Mouse (Mus musculus) cerebellum, adult 18-20 months (tissue): ENCODE results near the gene Gpd1.
"Not testable (repeated sequence)": the region's sequence is repeated elsewhere in the genome, so short reads cannot be mapped to it uniquely, and the experiment has no call there.

Experiments
- DNase-seq, 2 experiments: peaks; one replicate each; pipeline ENCODE4 v3.0.0; 2021

The Gpd1 gene

GRCm38 (mm10) chr15:99723120-99723514 lies 5.8 kb downstream of the Gpd1 start:
- no peak for DNase-seq

GRCm38 (mm10) chr15:99723515-99724291 lies 6.4 kb downstream of the Gpd1 start:
- peak in 1 of 2 experiments; percentile 55 for DNase-seq

DNA sequence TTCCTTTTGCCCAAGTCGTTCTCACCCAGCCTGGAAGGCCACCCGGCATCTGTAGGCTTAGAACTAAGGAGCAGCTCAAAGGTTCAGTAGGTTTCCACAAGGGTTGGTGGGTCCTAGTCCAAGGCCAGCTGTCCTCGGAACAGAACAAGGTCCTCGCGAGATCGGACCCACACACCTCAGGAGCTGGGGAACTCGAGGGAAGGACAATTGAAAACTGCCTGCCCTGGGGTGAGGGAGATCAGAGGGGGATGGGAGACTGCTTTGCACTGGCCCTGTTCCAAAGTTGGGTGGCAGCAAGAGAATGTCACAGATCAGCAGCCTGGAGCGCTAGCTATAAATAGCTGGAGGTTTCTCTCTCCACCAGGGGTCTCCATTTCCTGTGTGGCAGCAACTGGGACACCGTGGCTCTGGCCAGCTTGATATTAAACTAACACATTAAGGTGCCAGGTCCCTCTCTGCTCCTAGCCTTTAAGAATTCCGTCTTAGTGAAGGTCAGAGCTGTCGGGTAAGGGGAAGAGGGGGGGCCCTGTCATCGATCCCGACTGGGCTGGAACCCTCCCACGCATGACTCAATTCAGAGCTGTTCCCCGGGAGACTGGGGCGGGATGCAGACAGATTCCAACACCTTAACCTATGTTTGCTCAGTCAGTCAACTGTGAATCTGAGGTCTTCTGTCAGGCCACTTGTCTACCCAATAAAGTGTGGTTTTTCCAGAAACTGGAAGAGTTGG lies 7.1 kb downstream of the Gpd1 start:
- peak; percentile 64 to 71 for DNase-seq

DNA sequence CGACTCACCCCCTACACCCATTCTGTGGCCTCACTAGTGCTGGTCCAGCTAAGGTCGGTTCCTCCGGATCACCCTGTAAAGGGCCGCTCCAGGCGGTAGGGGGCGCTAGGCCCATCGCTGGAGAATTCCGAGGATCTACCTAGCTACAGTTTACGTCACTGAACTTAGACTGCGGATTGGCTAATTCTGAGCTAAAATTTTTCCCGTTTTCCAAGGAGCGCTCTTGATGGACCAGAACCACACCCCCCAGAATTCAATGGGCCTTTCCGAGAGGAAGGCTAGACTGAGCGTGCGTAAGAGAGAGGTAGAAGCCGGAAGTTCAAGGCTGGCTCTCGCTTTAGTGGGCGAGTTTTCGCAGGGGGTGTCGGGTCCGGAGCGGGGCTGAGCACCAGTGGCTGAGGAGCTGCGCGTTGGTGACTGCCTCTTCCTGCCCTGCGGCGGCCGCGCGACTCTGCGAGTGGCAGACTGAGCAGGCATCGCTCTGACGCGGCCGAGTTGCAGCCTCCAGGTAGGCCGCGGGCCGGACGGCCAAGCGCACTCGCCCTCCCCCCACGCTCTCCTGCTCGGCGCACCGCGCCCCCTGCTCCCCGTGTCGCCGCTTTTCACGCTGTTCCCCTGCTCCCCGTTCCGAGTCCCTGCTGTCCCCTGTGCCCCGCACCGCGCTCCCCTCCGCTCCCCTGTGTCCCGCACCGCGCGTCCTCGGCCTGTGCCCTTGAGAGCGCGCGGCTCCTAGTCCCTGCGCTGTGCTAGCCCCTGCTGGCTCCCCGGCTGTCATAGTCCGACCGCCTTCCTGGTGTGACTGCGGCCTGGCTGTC lies 8.2 kb downstream of the Gpd1 start, which contains the start of gene Cox14:
Gene Cox14 (plus strand): TSS at position 278 of the 815 bp plus-strand sequence.
- peak; percentile 96 to 97 for DNase-seq

- no peak for DNase-seq
These were observed 9.2 kb downstream of the Gpd1 start for GRCm38 (mm10) chr15:99726549-99726948.

GRCm38 (mm10) chr15:99727039-99727438 lies 9.7 kb downstream of the Gpd1 start:
- DNase-seq = not testable (repeated sequence)

- DNase-seq = no peak
These were observed 10.2 kb downstream of the Gpd1 start for GRCm38 (mm10) chr15:99727525-99727924.

DNA sequence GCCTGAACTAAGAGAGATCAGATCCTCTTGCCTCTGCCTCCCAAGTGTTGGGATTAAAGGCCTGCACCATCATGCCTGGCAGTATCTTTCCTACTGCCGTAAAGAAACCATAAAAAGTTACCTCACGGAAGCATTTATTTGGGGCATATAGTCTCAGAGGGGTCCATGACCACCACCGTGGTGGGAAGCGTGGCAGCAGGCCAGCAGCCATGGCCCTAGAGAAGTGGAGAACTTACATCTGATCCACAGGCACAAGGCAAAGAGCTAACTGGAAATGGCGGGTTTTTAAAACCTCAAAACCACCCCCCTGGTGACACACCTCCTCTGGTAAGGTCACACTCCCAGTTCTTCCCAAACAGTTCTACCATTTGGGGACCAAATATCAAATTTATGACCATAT lies 10.9 kb downstream of the Gpd1 start:
- no peak for DNase-seq

GRCm38 (mm10) chr15:99729056-99729783 lies 11.9 kb downstream of the Gpd1 start:
- no peak for DNase-seq

GRCm38 (mm10) chr15:99731167-99731566 lies 13.9 kb downstream of the Gpd1 start:
- no peak for DNase-seq

- DNase-seq = no peak
These were observed 14.4 kb downstream of the Gpd1 start for GRCm38 (mm10) chr15:99731678-99732077.

DNA sequence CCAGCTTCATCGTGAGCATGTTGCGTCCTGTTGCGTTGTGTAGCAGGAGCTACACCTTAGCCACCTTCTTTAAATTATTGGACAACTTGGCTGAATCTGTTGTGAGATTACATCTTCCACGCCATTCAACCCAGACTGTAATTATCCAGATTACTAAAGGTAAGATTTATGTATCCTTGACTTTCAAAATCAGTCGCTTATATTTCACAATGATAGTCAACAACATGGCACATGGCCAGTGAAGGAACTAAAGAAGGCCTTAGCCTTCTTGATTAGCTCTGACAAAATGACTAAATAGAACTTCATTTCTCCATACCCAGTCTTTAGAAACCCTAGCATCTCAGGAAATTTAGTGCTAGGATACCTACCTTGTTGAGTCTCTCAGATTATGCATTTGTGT lies 15.9 kb downstream of the Gpd1 start:
- DNase-seq = no peak

GRCm38 (mm10) chr15:99735631-99736030 lies 18.3 kb downstream of the Gpd1 start:
- DNase-seq = peak; percentile 99 to 100

- no peak for DNase-seq
These were observed 19.4 kb downstream of the Gpd1 start for GRCm38 (mm10) chr15:99736675-99737074.

DNA sequence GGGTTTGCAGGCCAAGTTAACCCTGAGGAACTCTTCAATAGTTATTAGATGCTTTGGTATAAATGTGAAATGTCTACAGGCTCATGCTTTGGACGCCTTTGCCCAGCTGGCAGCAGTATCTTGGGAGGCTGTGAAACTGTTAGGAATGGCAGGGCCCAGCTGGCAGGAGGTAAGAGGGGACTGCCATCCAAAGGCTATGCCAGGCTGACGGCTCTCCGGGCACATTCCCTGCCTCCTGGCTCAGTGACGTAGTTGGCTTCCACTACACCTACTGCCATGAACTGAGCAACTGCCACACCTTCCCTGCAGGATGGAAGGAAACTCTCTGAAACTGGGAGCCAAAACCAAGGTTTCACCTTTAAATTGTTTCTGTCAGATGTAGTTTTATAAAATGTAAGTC lies 22.9 kb downstream of the Gpd1 start:
- DNase-seq = peak; percentile 31 to 32

GRCm38 (mm10) chr15:99754204-99754603 lies 36.9 kb downstream of the Gpd1 start:
- DNase-seq = no peak

GRCm38 (mm10) chr15:99767467-99767866 lies 50.2 kb downstream of the Gpd1 start:
- no peak for DNase-seq

DNA sequence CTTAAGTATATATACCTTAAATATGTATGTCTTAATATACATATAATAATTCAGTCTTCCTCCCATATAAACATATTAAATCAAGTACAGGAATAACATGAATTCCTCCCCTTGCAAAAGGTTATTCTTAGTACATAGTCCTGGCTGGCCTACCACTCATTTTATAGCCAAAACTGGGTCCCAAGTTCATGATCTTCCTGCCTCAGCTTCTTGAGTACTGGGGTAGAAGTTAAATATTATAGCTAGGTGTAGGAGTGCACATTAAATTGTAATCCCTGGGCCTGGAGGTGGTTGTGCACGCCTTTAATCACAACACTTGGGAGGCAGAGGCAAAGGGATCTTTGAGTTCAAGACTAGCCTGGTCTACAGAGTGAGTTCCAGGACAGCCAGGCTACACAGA lies 51.4 kb downstream of the Gpd1 start:
- DNase-seq = no peak

- no peak for DNase-seq
These were observed 53.7 kb downstream of the Gpd1 start for GRCm38 (mm10) chr15:99771004-99771500.

DNA sequence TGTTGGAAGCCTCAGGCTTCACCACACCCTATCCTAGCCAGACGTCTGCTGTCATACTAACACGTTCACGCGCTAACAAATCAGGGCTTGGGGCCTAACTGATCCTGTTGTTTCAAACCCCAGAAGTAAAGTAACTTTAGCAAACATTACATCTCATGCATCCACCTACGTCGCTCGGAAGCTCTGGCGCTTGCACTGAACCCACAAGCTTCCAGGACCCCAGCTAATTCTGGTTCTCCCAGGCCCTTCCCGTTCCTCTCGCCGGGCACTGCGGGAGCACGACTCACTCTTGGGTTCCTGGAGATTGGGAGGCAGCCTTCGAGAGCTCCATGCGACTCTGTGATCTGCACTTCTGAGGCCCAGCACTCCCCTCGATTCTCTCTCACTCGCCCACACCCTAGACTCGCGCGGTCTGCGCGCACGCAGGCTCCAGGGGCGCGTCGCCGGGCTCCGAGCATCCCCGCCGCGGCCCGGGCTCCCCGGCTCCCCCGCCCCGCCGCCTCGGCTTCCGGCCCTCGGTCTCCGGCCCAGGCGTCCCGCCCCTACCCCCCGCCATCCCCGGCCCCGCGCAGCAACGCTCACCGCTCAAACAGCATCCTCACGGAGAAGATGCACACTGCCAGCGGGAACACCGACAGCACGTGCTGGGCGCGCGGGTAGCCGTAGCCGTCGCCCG lies 54.4 kb downstream of the Gpd1 start:
- peak; percentile 16 to 62 for DNase-seq

DNA sequence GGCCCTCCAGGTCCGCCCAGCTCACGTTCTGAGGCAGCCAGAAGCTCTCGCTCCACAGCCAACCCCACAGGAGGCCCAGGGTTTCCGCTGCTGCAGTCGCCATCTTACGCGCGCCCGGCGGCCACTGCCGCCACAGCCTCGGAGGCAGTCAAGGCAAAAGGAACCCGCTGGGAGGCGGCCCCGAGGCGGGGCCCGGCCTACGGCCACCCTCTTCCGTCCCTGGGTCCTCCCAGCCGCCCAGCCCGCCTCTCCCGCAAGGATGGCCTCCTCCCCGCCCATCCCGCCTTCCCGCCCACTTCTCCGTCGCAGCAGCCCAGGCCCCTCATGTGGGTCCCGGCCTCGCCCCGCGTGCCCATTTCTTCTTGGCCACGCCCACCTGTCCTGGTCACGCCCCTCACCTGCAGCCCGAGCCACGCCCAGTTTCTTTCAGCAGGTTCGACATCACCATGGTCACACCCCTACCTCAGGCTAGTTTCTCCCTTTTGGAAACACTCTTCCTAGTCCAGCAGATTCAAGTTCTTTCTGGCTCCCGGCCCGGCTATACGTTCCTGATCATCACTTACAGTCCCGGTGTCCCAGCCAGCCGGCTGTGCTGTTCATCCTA lies 55.1 kb downstream of the Gpd1 start:
- DNase-seq = peak; percentile 81 to 84

GRCm38 (mm10) chr15:99772881-99772924 lies 55.4 kb downstream of the Gpd1 start, which contains the start of gene Cers5:
TSS of gene Cers5 (minus strand) at chr15:99772885.
- not testable (repeated sequence) for DNase-seq
